Mouse (Mus musculus) heart, postnatal 10 days (tissue): ENCODE data around the gene Acap1. TPM values are rescaled to one million over a fixed set of nuclear protein-coding genes. Genes with fewer than 3 reads are reported as not detected.
A peak's percentile ranks its signal among the peaks of the same experiment; 100 is the strongest.
"Not testable (repeated sequence)": the region's sequence is repeated elsewhere in the genome, so short reads cannot be mapped to it uniquely, and the experiment has no call there.

Experiments used
- DNase-seq, 2 experiments: peaks; one replicate each; pipeline ENCODE4 v3.0.0; 2021
- intact Hi-C: fragments of 180-260 bp; cut with DNase I; formaldehyde crosslinking; loops from one replicate; pipeline ENCODE4 v1.15.1; 2025
- total RNA-seq, 2 experiments: library from RNA; stranded (reverse); gene quantifications; 2 replicates each; pipeline ENCODE4 v1.2.3; 2021

The Acap1 gene
- 1 to 10 TPM; 2.7 to 3.0 TPM for total RNA-seq

DNA sequence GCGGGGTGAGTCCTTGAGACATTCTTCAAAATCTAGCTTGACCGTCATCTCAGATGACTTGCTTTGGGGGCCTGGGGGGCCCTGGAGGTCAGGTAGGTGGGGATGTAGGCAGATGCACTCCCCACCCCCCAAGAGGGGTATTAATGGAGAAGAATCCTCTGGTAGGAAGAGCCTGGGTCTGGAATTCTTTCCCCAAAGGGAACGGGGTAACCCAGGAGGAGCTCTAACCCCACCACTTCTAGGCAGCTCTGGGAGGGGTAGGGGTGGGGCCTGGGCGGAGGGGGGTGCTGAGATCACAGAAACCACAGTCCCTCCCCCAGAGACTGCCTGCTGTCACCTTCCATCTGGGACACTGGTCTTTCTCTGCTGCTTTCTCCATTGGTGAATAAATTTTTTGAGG, at the start of gene Acap1:
Acap1 (minus strand) TSS at position 249 of the 400 bp plus-strand sequence.
- intact Hi-C loops: no loop called here
- no peak for DNase-seq

DNA sequence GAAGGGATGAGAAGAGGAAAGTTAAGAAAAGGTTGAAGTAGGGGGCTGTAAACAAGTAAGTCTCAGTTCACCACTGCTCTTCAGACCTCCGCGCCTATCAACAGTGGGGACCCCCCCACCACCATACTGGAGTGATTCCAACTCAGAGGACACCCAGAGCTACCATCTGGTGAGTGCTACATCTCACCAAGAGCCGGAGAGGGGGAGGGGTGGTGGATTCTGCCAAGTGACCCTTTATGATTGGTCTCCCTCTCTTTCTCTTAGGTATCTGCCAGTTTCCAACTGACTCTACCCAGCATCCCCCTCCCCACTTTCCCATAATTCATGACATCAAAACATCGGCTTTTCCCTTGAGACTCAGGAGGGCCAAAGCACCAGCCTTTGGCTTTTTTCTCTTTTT, 45.6 kb upstream of the Acap1 start:
- intact Hi-C loops: no loop called here
- no peak for DNase-seq

DNA sequence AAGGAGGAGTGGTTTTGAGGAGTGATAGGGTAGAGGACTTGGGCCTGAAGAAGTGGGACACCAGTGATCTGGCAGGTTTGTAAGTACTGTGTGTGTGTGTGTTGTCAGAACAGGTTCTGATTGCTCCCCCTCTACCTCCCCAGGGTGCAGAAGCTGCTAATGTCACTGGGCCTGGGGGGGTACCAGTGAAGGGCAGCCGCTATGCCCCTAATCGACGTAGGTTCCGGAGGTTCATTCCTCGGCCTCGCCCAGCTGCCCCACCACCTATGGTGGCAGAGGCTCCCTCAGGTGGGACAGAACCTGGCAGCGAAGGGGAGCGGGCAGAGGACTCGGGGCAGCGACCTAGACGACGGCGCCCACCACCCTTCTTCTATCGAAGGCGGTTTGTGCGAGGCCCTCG, 44.4 kb upstream of the Acap1 start:
- no peak for DNase-seq
- intact Hi-C loops: no loop called here

DNA sequence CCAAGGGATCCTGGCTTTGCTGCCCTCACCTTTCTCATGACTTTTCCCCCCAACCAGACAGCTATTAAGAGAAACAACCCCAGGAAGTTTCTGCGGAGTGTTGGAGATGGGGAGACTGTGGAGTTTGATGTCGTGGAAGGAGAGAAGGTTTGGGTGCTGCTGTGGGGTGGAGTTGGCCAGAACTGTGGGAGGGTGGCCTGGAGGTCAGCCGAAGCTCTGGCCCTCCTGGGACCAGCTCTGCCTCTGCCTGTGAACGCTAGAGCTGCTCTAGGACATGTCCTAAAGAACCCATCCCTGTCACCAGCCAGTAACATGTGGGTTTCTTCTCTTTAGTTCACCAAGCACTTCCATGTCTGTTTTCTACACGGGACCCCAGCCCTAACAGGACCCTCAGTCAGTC, 43.8 kb upstream of the Acap1 start:
- intact Hi-C loops: no loop called here

DNA sequence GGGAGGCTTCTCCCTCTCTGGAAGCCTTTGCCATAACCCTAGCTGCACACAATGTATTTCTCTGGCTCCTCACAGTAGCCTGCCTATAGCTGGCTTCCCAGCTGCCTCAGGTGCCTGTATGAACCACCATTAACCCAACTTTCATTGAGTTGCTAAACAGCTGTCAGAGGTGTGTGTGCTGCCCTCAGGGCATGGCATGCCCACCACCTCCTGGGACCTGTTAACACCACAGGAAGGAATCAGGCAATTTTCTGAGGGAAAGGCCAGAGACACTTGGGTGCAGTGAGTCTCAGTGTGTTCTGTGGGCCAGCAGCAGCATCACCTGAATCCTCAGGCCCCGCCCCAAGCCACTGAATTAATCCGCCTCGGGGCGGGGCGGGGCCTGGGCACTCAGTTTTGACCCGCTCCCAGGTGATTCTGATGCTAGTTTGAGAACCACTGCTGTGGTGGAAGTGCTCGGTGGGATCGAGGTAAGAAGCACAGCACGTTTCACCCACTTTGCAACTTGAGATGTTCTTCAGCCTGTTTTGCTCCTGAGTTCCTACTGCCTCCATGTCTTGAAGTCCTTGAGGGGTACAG, 43.2 kb upstream of the Acap1 start:
- DNase-seq: no peak
- intact Hi-C loops: no loop called here

More for the DNA sequence above, 43.8 kb upstream of the Acap1 start:
- DNase-seq: no peak

GRCm38 (mm10) chr11:69937834-69938233, 42.5 kb upstream of the Acap1 start:
- no peak for DNase-seq
- intact Hi-C loops: no loop called here

DNA sequence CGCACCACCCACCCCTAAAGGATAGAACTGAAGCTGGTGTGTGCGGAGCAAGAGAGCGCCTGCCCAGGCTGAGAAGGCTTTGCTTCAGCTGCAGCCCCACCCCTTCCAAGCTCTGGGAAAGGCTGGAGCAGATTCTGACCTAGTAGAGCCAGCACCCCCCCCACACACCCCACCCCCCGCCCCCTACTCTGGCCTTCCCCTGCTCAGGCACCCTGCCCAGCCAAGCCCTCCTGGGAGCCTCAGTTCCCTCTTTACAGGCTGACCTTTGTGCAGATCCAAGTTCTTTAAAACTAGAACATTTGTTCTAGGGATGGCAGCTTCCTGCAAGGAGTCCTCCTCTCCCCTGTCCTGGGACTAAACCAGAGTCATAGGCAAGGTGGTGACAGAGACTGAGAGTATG, 42.0 kb upstream of the Acap1 start:
- DNase-seq: peak; percentile 72 to 74
- intact Hi-C loops: no loop called here

- DNase-seq: peak; percentile 59 to 69
- intact Hi-C loops: no loop called here
Observed at GRCm38 (mm10) chr11:69936714-69937347, 41.5 kb upstream of the Acap1 start.

GRCm38 (mm10) chr11:69936156-69936555, 40.8 kb upstream of the Acap1 start:
- intact Hi-C loops: no loop called here
- peak; percentile 58 to 59 for DNase-seq

DNA sequence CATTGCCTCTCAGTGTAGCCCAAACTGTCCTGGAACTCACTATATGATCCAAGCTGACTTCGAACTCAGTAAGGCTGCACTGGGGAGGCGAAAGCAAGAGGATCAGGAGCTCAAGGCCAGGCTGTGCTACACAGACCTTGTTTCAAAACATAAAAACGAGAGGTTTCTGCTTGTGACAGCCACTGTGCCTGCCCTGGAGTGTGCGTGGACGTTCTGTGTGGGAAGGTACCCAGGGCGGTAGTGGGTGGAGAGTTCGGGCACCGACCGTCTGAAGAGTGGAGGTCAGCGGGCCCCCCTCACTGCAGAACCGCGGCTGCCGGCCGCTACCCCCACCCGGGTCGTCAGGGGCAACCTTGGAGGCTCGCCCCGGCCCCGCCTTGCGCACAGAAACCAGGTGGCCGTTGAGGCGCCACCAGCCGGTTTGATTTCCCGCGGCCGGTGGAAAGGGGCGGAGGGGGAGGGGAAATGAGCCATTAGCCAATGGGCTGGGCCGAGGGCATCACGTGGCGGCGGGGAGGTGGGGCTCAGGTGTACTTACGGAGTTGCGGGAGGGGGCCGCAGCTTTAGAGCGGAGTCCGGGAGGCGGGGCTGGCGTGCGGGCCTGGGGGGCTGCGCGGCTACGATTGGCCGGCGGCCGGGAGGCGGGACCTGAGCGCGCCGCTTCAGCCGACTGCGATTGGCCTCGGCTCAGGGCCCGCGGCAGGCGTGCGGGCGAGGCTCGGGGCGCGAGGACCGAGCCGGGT, 40.0 kb upstream of the Acap1 start, which contains the start of gene Ybx2:
Ybx2 (plus strand) TSS at position 660 of the 743 bp plus-strand sequence.
- intact Hi-C loops: loop anchor here (2.0 kb wide), 1 partner anchor 69 kb away; no protein-coding TSS in a partner anchor
- peak; percentile 91 to 92 for DNase-seq

DNA sequence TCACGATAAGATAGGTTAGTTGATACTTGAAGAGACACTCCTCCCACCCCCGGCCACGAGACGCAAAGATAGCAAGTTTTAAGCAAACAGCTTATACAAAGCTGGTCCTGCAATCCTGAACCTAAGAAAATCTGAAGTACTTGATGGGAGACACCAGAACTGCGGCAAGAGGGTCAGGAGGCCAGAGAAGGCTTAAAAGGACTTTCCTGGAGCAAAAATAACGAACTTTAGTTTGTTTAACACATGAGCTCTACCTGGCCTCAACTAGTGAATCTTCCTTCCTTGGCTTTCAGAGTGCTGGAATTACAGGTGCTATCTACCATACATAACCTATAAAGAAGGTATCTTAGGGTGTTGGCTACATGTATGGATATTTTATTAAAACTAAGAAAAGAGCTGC, 39.3 kb upstream of the Acap1 start:
- no peak for DNase-seq

GRCm38 (mm10) chr11:69934169-69934568, 38.8 kb upstream of the Acap1 start:
- DNase-seq: peak; percentile 93 to 98
- intact Hi-C loops: loop anchor here (1.0 to 5.0 kb wide), 3 partner anchors 14 to 278 kb away; partner anchors contain the start of genes Slc16a11 and Slc2a4

More for the DNA sequence above, 39.3 kb upstream of the Acap1 start:
- intact Hi-C loops: loop anchor here (1.0 to 5.0 kb wide), 3 partner anchors 14 to 278 kb away; partner anchors contain the start of genes Slc16a11 and Slc2a4

DNA sequence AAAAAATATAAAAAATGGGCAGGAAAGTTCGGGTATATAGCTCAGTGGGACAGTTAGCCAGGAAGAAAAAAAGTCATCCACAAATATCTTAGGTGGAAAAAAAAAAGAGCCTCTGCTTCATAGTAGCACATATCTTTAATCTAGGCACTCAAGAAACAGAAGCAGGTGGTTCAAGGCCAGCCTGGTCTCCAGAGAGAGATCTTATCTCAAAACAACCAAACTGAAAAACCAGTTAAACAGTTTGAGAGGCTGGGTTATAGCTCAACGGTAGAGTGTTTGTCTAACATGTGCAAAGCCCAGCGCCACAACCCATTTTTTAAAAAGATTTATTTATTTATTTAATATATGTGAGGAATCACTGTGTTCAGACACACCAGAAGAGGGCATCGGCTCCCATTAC, 37.7 kb upstream of the Acap1 start:
- DNase-seq: no peak
- intact Hi-C loops: loop anchor here (5.0 kb wide), 1 partner anchor 279 kb away; the partner anchor contains the start of gene Slc16a11

DNA sequence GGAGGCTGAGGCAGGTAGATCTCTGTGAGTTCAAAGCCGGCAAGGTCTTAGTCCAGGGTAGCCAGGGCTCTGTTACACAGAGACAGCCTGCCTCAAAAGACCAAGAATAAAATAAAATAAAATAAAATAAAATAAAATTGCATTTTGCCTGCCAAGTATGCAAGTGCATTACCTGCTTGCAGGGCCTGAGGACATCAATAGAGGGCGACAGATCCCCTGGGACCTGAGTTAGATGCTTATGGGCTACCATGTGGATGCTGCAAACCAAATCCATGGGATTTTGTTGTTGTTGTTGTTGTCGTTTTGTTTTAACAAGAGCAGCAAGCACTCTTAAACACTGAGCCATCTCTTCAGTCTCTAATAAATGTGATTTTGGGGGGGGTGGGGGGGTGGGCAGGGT, 36.9 kb upstream of the Acap1 start:
- DNase-seq: no peak
- intact Hi-C loops: loop anchor here (5.0 kb wide), 1 partner anchor 280 kb away; the partner anchor contains the start of gene Slc16a11

- DNase-seq: no peak
- intact Hi-C loops: loop anchor here (5.0 kb wide), 1 partner anchor 281 kb away; the partner anchor contains the start of gene Slc16a11
Observed at GRCm38 (mm10) chr11:69931769-69932168, 36.4 kb upstream of the Acap1 start.

- intact Hi-C loops: loop anchor here (5.0 kb wide), 1 partner anchor 281 kb away; the partner anchor contains the start of gene Slc16a11
Observed at GRCm38 (mm10) chr11:69930967-69931537, 35.7 kb upstream of the Acap1 start.

GRCm38 (mm10) chr11:69930176-69930575, 34.8 kb upstream of the Acap1 start:
- not testable (repeated sequence) for DNase-seq
- intact Hi-C loops: loop anchor here (5.0 kb wide), 1 partner anchor 282 kb away; the partner anchor contains the start of gene Slc16a11

More at GRCm38 (mm10) chr11:69930967-69931537, 35.7 kb upstream of the Acap1 start:
- no peak for DNase-seq

DNA sequence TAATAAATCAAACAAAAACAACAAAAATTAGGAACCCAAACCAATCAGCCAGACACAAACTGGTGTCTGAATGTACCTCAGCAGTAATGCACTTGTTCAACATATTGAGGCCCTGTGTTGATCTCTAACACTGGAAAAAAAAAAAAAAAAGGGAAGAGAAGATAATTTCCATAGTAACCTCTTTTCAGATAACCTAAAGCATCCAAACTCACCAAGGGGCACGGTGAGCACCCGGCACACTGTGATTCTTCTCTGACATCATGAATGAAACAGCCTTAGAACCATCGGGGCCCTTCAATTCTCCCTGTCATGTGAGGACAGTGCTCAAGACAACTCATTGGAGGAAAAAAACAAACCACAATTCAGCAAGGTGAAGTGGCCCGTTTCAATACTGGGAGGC, 34.4 kb upstream of the Acap1 start:
- intact Hi-C loops: loop anchor here (5.0 kb wide), 1 partner anchor 283 kb away; the partner anchor contains the start of gene Slc16a11
- DNase-seq: no peak

- intact Hi-C loops: no loop called here
- DNase-seq: no peak
Observed at GRCm38 (mm10) chr11:69927501-69927900, 32.2 kb upstream of the Acap1 start.

GRCm38 (mm10) chr11:69922796-69923195, 27.5 kb upstream of the Acap1 start:
- intact Hi-C loops: no loop called here
- DNase-seq: no peak
